Mouse (Mus musculus) limb, embryonic 13.5 days (tissue): ENCODE data around the gene Egfr. TPM values are rescaled to one million over a fixed set of nuclear protein-coding genes. Genes with fewer than 3 reads are reported as not detected.
A peak's percentile ranks its signal among the peaks of the same experiment; 100 is the strongest.

Experiments used
- ATAC-seq: fragments of 200-750 bp; cut with Nextera tagmentation; 2 replicates; pipeline ENCODE4 v1.8.0; 2017; ENCODE audit warnings: low read depth, moderate number of reproducible peaks, moderate TSS enrichment; ENCODE audit not compliant: low FRiP score
- H3K27ac ChIP-seq: fragments of 300-500 bp; sonication (generic); 2 replicates; pipeline ENCODE4 v1.5.1; 2015; ENCODE audit warnings: inconsistent platforms, mild to moderate bottlenecking, moderate library complexity
- H3K27me3 ChIP-seq: fragments of 300-500 bp; sonication (generic); 2 replicates; pipeline ENCODE4 v1.6.1; 2015; ENCODE audit warnings: mild to moderate bottlenecking, inconsistent platforms
- H3K36me3 ChIP-seq: fragments of 300-500 bp; sonication (generic); 2 replicates; pipeline ENCODE4 v1.6.1; 2015; ENCODE audit warnings: inconsistent platforms, mild to moderate bottlenecking, moderate library complexity
- H3K4me1 ChIP-seq: fragments of 300-500 bp; sonication (generic); 2 replicates; pipeline ENCODE4 v1.6.1; 2015; ENCODE audit warnings: inconsistent platforms
- H3K4me2 ChIP-seq: fragments of 300-500 bp; sonication (generic); replicated peaks from 2 replicates; pipeline ENCODE4 v1.6.1; 2015; ENCODE audit warnings: inconsistent platforms, mild to moderate bottlenecking, moderate library complexity
- H3K4me3 ChIP-seq: fragments of 300-500 bp; sonication (generic); 2 replicates; pipeline ENCODE4 v1.5.1; 2015; ENCODE audit warnings: moderate library complexity, mild to moderate bottlenecking, inconsistent platforms
- H3K9ac ChIP-seq: fragments of 300-500 bp; sonication (generic); 2 replicates; pipeline ENCODE4 v1.6.1; 2015; ENCODE audit warnings: mild to moderate bottlenecking, inconsistent platforms
- H3K9me3 ChIP-seq: fragments of 300-500 bp; sonication (generic); 2 replicates; pipeline ENCODE4 v1.6.1; 2016; ENCODE audit warnings: inconsistent platforms
- WGBS: fragments of 180-500 bp; shearing (Covaris S2); methylation state at CpG from one replicate; pipeline ENCODE4 v1.1.7; 2015; 5-methylcytosine and 5-hydroxymethylcytosine counted together
- polyA plus RNA-seq: library from polyadenylated mRNA; unstranded; fragments of >200 nt; fragmentation: Nextera tagmentation; extraction: Ambion mirVana; gene quantifications from 2 replicates; pipeline ENCODE4 v1.2.1, GENCODE M21; 2015

Egfr gene
- polyA plus RNA-seq, 1 experiment from 2014 or later, result 16.4 TPM

GRCm38 (mm10) chr11:16813298-16813697, 61.3 kb downstream of the Egfr start:
- ATAC-seq, result no peak
- Histone ChIP-seq H3K4me2 (no peak overlapping the region), H3K36me3 (no peaks in the 10 kb centered on the region), H3K4me3 (no peak overlapping the region), H3K27ac (no peak overlapping the region), H3K9me3 (no peaks in the 10 kb centered on the region), H3K27me3 (no peaks in the 10 kb centered on the region), H3K9ac (no peak overlapping the region), H3K4me1 (peaks cover 37% of the 10 kb centered on the region)

GRCm38 (mm10) chr11:16816414-16816813, 64.4 kb downstream of the Egfr start:
- no peak for ATAC-seq
- H3K4me1 ChIP-seq, result peaks cover 19% of the 10 kb centered on the region
- no peaks in the 10 kb centered on the region for H3K9me3 ChIP-seq
- no peak overlapping the region for H3K4me3 ChIP-seq
- no peak overlapping the region for H3K27ac ChIP-seq
- no peaks in the 10 kb centered on the region for H3K36me3 ChIP-seq
- 76% methylated on average over 9 of the region's 9 CpGs for WGBS
- H3K27me3 ChIP-seq, result no peaks in the 10 kb centered on the region
- no peak overlapping the region for H3K9ac ChIP-seq
- no peak overlapping the region for H3K4me2 ChIP-seq

- H3K27me3 ChIP-seq, result no peaks in the 10 kb centered on the region
- H3K4me3 ChIP-seq, result no peak overlapping the region
- H3K9ac ChIP-seq, result no peak overlapping the region
- H3K27ac ChIP-seq, result no peak overlapping the region
- H3K9me3 ChIP-seq, result no peaks in the 10 kb centered on the region
- 75% methylated on average over 6 of the region's 6 CpGs for WGBS
- no peak overlapping the region for H3K4me2 ChIP-seq
- no peak for ATAC-seq
- H3K4me1 ChIP-seq, result peaks cover 15% of the 10 kb centered on the region
- H3K36me3 ChIP-seq, result no peaks in the 10 kb centered on the region
Observed at GRCm38 (mm10) chr11:16817336-16818034, 65.5 kb downstream of the Egfr start.

- no peak overlapping the region for H3K4me3 ChIP-seq
- H3K27ac ChIP-seq, result no peak overlapping the region
- WGBS, result 86% methylated on average over 1 of the region's 1 CpGs
- no peak for ATAC-seq
- no peaks in the 10 kb centered on the region for H3K36me3 ChIP-seq
- H3K4me2 ChIP-seq, result no peak overlapping the region
- no peaks in the 10 kb centered on the region for H3K9me3 ChIP-seq
- H3K4me1 ChIP-seq, result peaks cover 16% of the 10 kb centered on the region
- H3K27me3 ChIP-seq, result no peaks in the 10 kb centered on the region
- no peak overlapping the region for H3K9ac ChIP-seq
Observed at GRCm38 (mm10) chr11:16819424-16819823, 67.4 kb downstream of the Egfr start.

GRCm38 (mm10) chr11:16820138-16820537, 68.1 kb downstream of the Egfr start:
- ATAC-seq, result no peak
- Histone ChIP-seq H3K4me1 (peaks cover 15% of the 10 kb centered on the region), H3K4me2 (no peak overlapping the region), H3K27ac (no peak overlapping the region), H3K9me3 (no peaks in the 10 kb centered on the region), H3K27me3 (no peaks in the 10 kb centered on the region), H3K4me3 (no peak overlapping the region), H3K9ac (no peak overlapping the region), H3K36me3 (no peaks in the 10 kb centered on the region)
- WGBS, result 86% methylated on average over 6 of the region's 6 CpGs

- H3K36me3 ChIP-seq, result no peaks in the 10 kb centered on the region
- no peaks in the 10 kb centered on the region for H3K27me3 ChIP-seq
- WGBS, result 87% methylated on average over 6 of the region's 6 CpGs
- H3K9me3 ChIP-seq, result no peaks in the 10 kb centered on the region
- H3K4me1 ChIP-seq, result peaks cover 15% of the 10 kb centered on the region; the same call in 1 of the 2 replicates
- H3K27ac ChIP-seq, result no peak overlapping the region
- no peak overlapping the region for H3K4me2 ChIP-seq
- H3K9ac ChIP-seq, result no peak overlapping the region
- no peak for ATAC-seq
- H3K4me3 ChIP-seq, result no peak overlapping the region
Observed at GRCm38 (mm10) chr11:16821668-16822254, 69.8 kb downstream of the Egfr start.

- Histone ChIP-seq H3K4me2 (no peak overlapping the region), H3K27ac (peak overlapping the region; percentile 61; the same call in 1 of the 2 replicates)
- WGBS, result 51% methylated on average over 4 of the region's 4 CpGs
Observed at GRCm38 (mm10) chr11:16823830-16824545, 72.0 kb downstream of the Egfr start.

GRCm38 (mm10) chr11:16829468-16829867, 77.5 kb downstream of the Egfr start:
- Histone ChIP-seq H3K4me3 (no peak overlapping the region), H3K4me2 (no peak overlapping the region), H3K4me1 (peaks cover 28% of the 10 kb centered on the region), H3K36me3 (no peaks in the 10 kb centered on the region), H3K9me3 (no peaks in the 10 kb centered on the region), H3K27ac (no peak overlapping the region), H3K9ac (no peak overlapping the region), H3K27me3 (no peaks in the 10 kb centered on the region)
- WGBS, result 91% methylated on average over 3 of the region's 3 CpGs
- ATAC-seq, result no peak

More at GRCm38 (mm10) chr11:16823830-16824545, 72.0 kb downstream of the Egfr start:
- Histone ChIP-seq H3K4me1 (peaks cover 10% of the 10 kb centered on the region; the same call in 1 of the 2 replicates), H3K36me3 (no peaks in the 10 kb centered on the region), H3K9me3 (no peaks in the 10 kb centered on the region), H3K27me3 (no peaks in the 10 kb centered on the region), H3K4me3 (no peak overlapping the region), H3K9ac (no peak overlapping the region)
- ATAC-seq, result no peak

GRCm38 (mm10) chr11:16830531-16831227, 78.7 kb downstream of the Egfr start:
- no peaks in the 10 kb centered on the region for H3K27me3 ChIP-seq
- H3K36me3 ChIP-seq, result no peaks in the 10 kb centered on the region
- peaks cover 28% of the 10 kb centered on the region for H3K4me1 ChIP-seq
- no peak overlapping the region for H3K9ac ChIP-seq
- no peak overlapping the region for H3K4me3 ChIP-seq
- no peak overlapping the region for H3K27ac ChIP-seq
- H3K9me3 ChIP-seq, result no peaks in the 10 kb centered on the region
- 69% methylated on average over 8 of the region's 8 CpGs for WGBS
- no peak overlapping the region for H3K4me2 ChIP-seq
- ATAC-seq, result no peak

- Histone ChIP-seq H3K36me3 (no peaks in the 10 kb centered on the region), H3K4me2 (no peak overlapping the region; the same call in 1 of the 2 replicates), H3K9ac (no peak overlapping the region), H3K4me3 (no peak overlapping the region), H3K4me1 (peaks cover 28% of the 10 kb centered on the region), H3K27ac (peak overlapping the region; percentile 22; the same call in 1 of the 2 replicates), H3K27me3 (no peaks in the 10 kb centered on the region), H3K9me3 (no peaks in the 10 kb centered on the region)
- ATAC-seq, result peak; percentile 74
- WGBS, result 55% methylated on average over 5 of the region's 5 CpGs
Observed at GRCm38 (mm10) chr11:16831974-16832464, 80.0 kb downstream of the Egfr start.

- no peak overlapping the region for H3K27ac ChIP-seq
- 84% methylated on average over 3 of the region's 3 CpGs for WGBS
- H3K4me2 ChIP-seq, result no peak overlapping the region
- no peaks in the 10 kb centered on the region for H3K9me3 ChIP-seq
- no peak overlapping the region for H3K9ac ChIP-seq
- no peaks in the 10 kb centered on the region for H3K36me3 ChIP-seq
- peaks cover 30% of the 10 kb centered on the region for H3K4me1 ChIP-seq
- ATAC-seq, result no peak
- no peak overlapping the region for H3K4me3 ChIP-seq
- H3K27me3 ChIP-seq, result no peaks in the 10 kb centered on the region
Observed at GRCm38 (mm10) chr11:16838772-16839171, 86.8 kb downstream of the Egfr start.

- 88% methylated on average over 3 of the region's 3 CpGs for WGBS
- peaks cover 44% of the 10 kb centered on the region for H3K4me1 ChIP-seq
- H3K27me3 ChIP-seq, result no peaks in the 10 kb centered on the region
- H3K9me3 ChIP-seq, result no peaks in the 10 kb centered on the region
- H3K9ac ChIP-seq, result no peak overlapping the region
- H3K36me3 ChIP-seq, result no peaks in the 10 kb centered on the region
- ATAC-seq, result no peak
- H3K4me2 ChIP-seq, result no peak overlapping the region
- H3K27ac ChIP-seq, result no peak overlapping the region
- no peak overlapping the region for H3K4me3 ChIP-seq
Observed at GRCm38 (mm10) chr11:16842924-16843323, 90.9 kb downstream of the Egfr start.
